Mouse (Mus musculus): Measurements from ENCODE around the gene Lrrfip1. TPM values are rescaled to one million over a fixed set of nuclear protein-coding genes. Genes with fewer than 3 reads are reported as not detected.

Lrrfip1 gene
- total and polyA plus RNA-seq, 2 experiments from 2014 or later = 52.4 to 62.0 TPM

GRCm38 (mm10) chr1:90997641-90998040, 896 bp upstream of the Lrrfip1 start:
- Histone ChIP-seq H3K4me3 (ENCODE audit: low read depth, low read length) (peak overlapping the region; percentile 78; the same call in 1 of the 2 replicates), H3K27ac (ENCODE audit: low read depth, low read length) (no peak overlapping the region), H3K9ac (no peak overlapping the region), H3K4me1 (ENCODE audit: insufficient read depth) (peaks cover 16% of the 10 kb centered on the region; the same call in 1 of the 2 replicates), H3K36me3 (ENCODE audit: insufficient read depth) (no peaks in the 10 kb centered on the region), H3K9me3 (ENCODE audit: low read length) (no peaks in the 10 kb centered on the region), H3K4me2 (ENCODE audit: low read depth) (peak overlapping the region; percentile 97), H3K27me3 (ENCODE audit: insufficient read depth, low read length) (no peaks in the 10 kb centered on the region)
- TF ChIP-seq CTCF (IDR thresholded peaks at IDR 0.05; ENCODE audit: low read depth) = no peak
- 90% methylated on average over 5 of the region's 5 CpGs for WGBS
- no peak for DNase-seq
- no peak for ATAC-seq

DNA sequence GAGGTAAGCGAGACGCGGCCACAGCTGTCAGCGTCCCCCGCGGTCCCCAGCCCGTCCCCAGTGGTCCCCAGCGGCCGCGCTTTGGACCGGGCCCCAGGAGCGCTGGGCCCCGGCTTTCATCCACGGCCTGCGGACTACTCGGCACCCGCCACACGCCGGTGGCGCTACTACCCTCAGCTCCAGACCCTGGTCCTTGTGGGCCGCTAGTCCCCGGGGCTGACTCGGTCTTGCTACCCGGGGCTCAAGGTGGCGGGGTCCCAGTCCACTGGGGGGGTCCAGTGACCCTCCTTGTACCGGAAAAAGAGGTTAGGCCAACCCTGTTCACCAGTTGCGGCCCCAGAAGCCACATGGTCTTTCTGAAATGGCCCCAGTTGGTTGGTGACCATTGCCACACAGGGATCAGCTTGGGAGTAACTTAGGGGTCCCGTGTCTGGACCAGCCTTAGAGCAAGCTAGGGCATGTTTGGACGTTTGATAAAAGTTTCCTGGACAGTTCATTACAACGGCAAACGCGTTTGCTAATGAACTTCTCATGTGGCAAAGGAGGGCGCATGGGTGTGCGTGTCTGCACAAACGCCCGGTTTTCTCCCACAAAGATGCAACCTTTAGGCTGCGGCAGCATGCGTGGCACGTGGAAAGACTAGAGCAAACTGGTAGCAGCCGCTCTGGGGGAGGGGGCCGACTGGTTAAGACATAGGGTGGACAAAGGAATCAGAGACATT, 514 bp downstream of the Lrrfip1 start:
- TF ChIP-seq CTCF (IDR thresholded peaks at IDR 0.05; ENCODE audit: low read depth) = no peak
- no peaks in the 10 kb centered on the region for H3K36me3 ChIP-seq (ENCODE audit: insufficient read depth)
- H3K4me3 ChIP-seq (ENCODE audit: low read depth, low read length) = peak overlapping the region; percentile 78
- H3K9me3 ChIP-seq (ENCODE audit: low read length) = no peaks in the 10 kb centered on the region
- 2% methylated on average over 41 of the region's 41 CpGs for WGBS
- H3K4me2 ChIP-seq (ENCODE audit: low read depth) = peak overlapping the region; percentile 97
- H3K27ac ChIP-seq (ENCODE audit: low read depth, low read length) = peak overlapping the region; percentile 70; the same call in 1 of the 2 replicates
- H3K4me1 ChIP-seq (ENCODE audit: insufficient read depth) = peaks cover 16% of the 10 kb centered on the region; the same call in 1 of the 2 replicates
- peak; percentile 82 for ATAC-seq
- peak; percentile 74 for DNase-seq
- H3K9ac ChIP-seq = peak overlapping the region; percentile 90
- no peaks in the 10 kb centered on the region for H3K27me3 ChIP-seq (ENCODE audit: insufficient read depth, low read length)

DNA sequence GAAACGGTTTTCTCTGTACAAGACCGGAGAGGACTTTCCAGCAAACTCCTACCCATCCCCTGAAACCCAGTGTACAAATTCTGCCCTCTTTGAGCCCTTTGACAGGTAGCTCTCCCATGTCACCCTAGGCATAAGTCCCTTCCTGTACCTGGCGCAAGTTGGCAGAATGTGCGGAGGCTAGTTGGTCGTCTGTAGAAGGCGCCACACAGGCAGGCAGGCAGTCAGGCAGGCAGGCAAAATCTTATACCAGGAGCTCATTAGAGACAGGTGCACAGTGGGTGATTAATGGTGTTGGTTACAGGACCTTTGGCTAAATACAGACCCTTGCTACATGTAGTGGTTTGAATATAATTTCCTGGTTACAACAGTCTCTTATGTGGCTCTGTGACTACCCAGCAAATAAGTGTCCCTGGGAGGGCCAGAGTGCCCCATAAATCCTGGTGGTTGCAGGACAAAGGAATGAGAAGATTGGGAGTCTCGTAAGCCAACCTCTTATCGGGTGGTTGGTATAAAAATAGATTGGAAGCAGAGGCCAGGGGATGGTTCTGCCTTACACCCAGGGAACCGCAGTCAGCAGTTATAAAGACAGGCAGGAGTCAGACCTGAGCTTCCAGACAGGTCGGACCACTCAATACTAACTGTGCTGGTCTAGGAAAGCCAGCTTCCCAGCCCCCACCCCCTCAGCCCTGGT, 1.5 kb downstream of the Lrrfip1 start:
- TF ChIP-seq CTCF (IDR thresholded peaks at IDR 0.05; ENCODE audit: low read depth) = no peak
- no peak overlapping the region for H3K27ac ChIP-seq (ENCODE audit: low read depth, low read length)
- no peaks in the 10 kb centered on the region for H3K27me3 ChIP-seq (ENCODE audit: insufficient read depth, low read length)
- peaks cover 16% of the 10 kb centered on the region; the same call in 1 of the 2 replicates for H3K4me1 ChIP-seq (ENCODE audit: insufficient read depth)
- no peaks in the 10 kb centered on the region for H3K9me3 ChIP-seq (ENCODE audit: low read length)
- H3K36me3 ChIP-seq (ENCODE audit: insufficient read depth) = no peaks in the 10 kb centered on the region
- peak overlapping the region; percentile 78 for H3K4me3 ChIP-seq (ENCODE audit: low read depth, low read length)
- no peak for ATAC-seq
- peak overlapping the region; percentile 90 for H3K9ac ChIP-seq
- 61% methylated on average over 10 of the region's 10 CpGs for WGBS
- H3K4me2 ChIP-seq (ENCODE audit: low read depth) = peak overlapping the region; percentile 97
- no peak for DNase-seq

- no peaks in the 10 kb centered on the region for H3K36me3 ChIP-seq (ENCODE audit: insufficient read depth)
- ATAC-seq (no peak), DNase-seq (no peak)
- no peak overlapping the region for H3K4me2 ChIP-seq (ENCODE audit: low read depth)
- no peak for TF ChIP-seq CTCF (IDR thresholded peaks at IDR 0.05; ENCODE audit: low read depth)
- WGBS = 96% methylated on average over 3 of the region's 3 CpGs
- no peak overlapping the region for H3K27ac ChIP-seq (ENCODE audit: low read depth, low read length)
- H3K4me1 ChIP-seq (ENCODE audit: insufficient read depth) = peaks cover 16% of the 10 kb centered on the region; the same call in 1 of the 2 replicates
- no peaks in the 10 kb centered on the region for H3K27me3 ChIP-seq (ENCODE audit: insufficient read depth, low read length)
- no peaks in the 10 kb centered on the region for H3K9me3 ChIP-seq (ENCODE audit: low read length)
- H3K9ac ChIP-seq = no peak overlapping the region
- H3K4me3 ChIP-seq (ENCODE audit: low read depth, low read length) = no peak overlapping the region
Measured at GRCm38 (mm10) chr1:91001101-91001500, 2.6 kb downstream of the Lrrfip1 start.

DNA sequence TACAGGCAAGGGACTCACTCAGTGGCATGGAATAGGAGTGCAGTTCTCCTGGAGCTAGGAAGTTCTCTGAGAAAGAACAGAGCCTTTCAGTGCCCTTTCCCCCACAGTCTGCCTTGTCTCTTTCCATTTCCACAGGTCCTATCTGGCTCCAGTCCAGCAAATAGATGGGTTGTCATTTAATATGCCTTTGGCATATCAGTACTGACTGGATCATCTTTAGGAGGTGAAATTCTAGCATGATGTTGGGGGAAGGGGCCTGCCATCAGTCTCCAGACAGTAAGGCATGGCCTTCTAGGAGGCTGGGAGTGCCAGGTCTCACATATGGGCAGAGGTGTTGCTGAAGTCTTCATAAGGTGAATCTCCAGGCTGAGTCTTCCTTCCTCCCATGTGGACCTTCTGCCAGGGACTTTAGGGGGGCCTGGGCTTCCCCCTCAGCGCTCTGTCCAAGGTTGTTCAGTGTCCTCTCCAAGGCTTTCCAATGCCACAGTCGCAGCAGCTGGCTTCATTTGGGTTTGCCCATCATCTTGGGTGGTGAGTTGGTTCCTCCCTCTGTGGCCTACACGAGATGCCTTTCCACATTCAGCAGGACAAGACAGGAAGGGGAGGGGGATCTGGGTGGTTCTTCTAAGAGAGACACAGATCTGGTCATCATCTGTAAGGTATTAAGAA, 3.5 kb downstream of the Lrrfip1 start:
- no peaks in the 10 kb centered on the region for H3K27me3 ChIP-seq (ENCODE audit: insufficient read depth, low read length)
- ATAC-seq = no peak
- no peak for TF ChIP-seq CTCF (IDR thresholded peaks at IDR 0.05; ENCODE audit: low read depth)
- H3K36me3 ChIP-seq (ENCODE audit: insufficient read depth) = no peaks in the 10 kb centered on the region
- H3K4me3 ChIP-seq (ENCODE audit: low read depth, low read length) = no peak overlapping the region
- DNase-seq = no peak
- 96% methylated on average over 3 of the region's 3 CpGs for WGBS
- H3K4me2 ChIP-seq (ENCODE audit: low read depth) = no peak overlapping the region
- H3K27ac ChIP-seq (ENCODE audit: low read depth, low read length) = no peak overlapping the region
- peaks cover 16% of the 10 kb centered on the region; the same call in 1 of the 2 replicates for H3K4me1 ChIP-seq (ENCODE audit: insufficient read depth)
- no peak overlapping the region for H3K9ac ChIP-seq
- H3K9me3 ChIP-seq (ENCODE audit: low read length) = no peaks in the 10 kb centered on the region

GRCm38 (mm10) chr1:91002641-91003040, 4.1 kb downstream of the Lrrfip1 start:
- TF ChIP-seq CTCF (IDR thresholded peaks at IDR 0.05; ENCODE audit: low read depth) = no peak
- no peak for ATAC-seq
- no peak overlapping the region for H3K27ac ChIP-seq (ENCODE audit: low read depth, low read length)
- H3K4me3 ChIP-seq (ENCODE audit: low read depth, low read length) = no peak overlapping the region
- WGBS = 86% methylated on average over 3 of the region's 3 CpGs
- no peak for DNase-seq
- H3K9me3 ChIP-seq (ENCODE audit: low read length) = no peaks in the 10 kb centered on the region
- H3K4me2 ChIP-seq (ENCODE audit: low read depth) = no peak overlapping the region
- peaks cover 15% of the 10 kb centered on the region; the same call in 1 of the 2 replicates for H3K4me1 ChIP-seq (ENCODE audit: insufficient read depth)
- no peak overlapping the region for H3K9ac ChIP-seq
- H3K36me3 ChIP-seq (ENCODE audit: insufficient read depth) = no peaks in the 10 kb centered on the region
- H3K27me3 ChIP-seq (ENCODE audit: insufficient read depth, low read length) = no peaks in the 10 kb centered on the region
